Mouse (Mus musculus): ENCODE data around the gene Arrdc5.
"Not testable (repeated sequence)": the region's sequence is repeated elsewhere in the genome, so short reads cannot be mapped to it uniquely, and the experiment has no call there.

Gene Arrdc5

DNA sequence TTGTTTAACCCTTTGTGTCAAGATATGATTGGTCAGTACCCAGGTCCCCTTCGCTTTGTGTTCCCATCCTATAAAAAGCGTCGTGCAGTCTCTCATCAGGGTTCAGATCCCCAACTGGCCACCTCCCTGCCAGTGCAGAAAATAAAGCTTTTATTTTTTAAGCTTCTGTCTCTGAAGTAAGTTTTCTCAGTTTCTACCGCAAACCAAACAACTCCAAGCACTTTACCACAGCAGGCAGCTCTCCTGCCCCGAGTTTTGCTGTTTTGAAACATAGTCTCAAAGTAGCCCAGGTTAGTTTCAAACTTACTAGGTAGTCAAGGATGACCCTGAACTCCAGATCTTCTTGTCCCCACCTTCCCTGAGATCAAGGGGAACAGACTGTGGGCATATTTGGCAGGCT lies 21.7 kb downstream of the Arrdc5 start:
- DNase-seq (ENCODE audit: low read depth in 1 of 2, low spot score in 2 of 2) = no peak

DNA sequence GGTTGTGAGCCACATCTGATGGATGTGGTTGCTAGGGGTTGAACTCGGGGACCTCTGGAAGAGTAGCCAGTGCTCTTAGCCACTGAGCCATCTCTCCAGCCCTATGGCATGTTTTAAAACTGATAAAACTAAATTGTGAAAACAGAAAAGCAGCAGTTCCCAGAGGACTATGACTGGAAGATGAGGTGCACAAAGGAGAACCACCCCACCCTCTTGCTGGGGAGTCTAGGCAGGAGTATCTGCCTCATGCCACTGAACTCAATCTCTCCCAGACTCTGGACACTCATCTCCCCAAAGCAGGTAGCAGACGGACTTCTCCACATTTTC lies 22.6 kb downstream of the Arrdc5 start:
- DNase-seq (ENCODE audit: low read depth in 1 of 2, low spot score in 2 of 2) = no peak

DNA sequence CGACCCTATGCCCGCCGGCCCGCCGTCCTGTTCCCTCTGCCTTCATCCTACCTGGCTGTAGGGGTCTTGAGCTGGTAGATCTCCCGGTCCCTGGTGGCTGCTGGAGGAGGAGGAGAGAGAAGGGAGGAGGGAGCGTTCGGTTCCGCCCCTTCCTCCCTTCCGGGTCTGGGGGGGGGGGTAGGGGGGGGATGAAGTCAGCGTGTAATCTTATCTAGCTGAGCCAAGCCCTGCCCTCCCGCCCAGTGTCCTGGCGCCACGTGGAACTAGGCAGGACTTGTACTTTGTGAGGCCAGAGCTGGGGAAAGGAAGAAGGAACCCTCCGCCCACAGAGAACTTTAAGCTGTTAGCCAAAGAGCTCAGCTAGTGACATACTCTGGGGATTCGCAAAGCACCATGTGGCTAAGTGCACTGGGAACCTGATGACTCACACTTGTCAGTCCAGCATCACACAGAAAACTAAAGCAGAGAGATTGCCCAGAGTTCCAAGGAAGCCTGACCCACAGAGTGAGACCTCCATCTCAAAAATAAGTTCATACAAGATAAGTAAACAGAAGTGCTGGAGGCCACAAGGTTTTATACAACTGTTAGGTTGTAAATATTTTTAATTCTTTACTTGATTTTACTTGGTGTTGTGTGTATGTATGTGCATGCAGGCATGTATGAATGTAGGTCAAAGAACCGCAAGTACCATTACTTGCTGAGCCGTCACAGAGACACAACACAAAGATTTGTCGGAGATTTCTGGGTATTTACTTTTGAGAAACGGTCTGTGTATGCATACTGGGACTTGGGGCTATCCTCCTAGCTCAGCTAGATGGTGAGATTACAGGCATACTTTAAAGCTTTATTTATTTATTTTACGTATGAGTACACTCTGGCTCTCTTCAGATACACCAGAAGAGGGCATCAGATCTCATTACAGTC lies 23.2 kb downstream of the Arrdc5 start, which contains the start of gene Ticam1:
Ticam1 (minus strand) TSS at position 144 of the 924 bp plus-strand sequence.
- DNase-seq (ENCODE audit: low read depth in 1 of 2, low spot score in 2 of 2) = peak; percentile 83 to 84

DNA sequence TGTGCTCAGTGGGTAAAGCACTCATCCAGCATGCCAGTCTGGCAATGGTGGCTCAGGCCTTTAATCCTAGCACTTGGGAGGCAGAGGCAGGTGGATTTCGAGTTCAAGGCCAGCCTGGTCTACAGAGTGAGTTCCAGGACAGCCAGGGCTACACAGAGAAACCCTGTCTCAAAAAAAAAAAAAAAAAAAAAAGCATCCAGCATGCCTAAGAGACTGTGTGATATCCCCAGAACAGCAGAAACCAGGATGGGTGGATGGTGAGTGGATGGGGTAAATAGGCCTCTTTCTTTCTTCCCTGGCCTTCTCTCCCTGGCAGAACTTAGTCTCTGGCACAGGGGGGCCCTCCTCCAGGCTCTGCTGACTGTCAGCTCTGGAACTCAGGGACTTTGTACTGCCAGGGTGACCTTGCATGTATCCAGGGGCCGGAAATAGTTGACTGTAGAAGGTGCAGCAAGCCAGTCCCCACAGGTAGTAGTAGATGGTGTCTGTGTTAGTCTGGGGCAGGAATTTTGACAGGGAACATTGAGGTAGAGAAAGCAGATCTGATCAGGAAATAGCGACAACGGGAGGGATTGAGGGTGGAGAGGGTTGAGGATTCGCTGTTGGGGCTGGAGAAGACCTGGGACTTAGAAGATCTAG lies 24.1 kb downstream of the Arrdc5 start:
- no peak for DNase-seq (ENCODE audit: low read depth in 1 of 2, low spot score in 2 of 2)

DNA sequence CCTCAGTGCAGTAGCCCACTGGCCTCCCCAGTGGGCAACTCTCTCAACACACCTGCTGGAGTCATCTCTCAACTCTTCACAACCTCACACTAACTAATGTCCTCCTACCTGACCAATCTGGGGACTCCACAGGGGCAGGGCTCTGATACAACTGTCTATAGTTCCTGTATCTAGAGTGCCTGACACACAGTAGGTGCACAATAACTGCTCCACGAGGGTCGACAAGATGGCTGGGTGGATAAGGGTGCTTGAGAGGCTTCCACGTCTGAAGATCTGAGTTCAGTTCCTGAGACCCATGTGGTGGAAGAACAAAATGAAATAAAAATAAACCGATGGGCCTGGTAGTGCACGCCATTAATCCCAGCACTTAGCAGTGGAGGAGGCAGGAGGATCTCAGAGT lies 26.1 kb downstream of the Arrdc5 start:
- DNase-seq (ENCODE audit: low read depth in 1 of 2, low spot score in 2 of 2) = no peak

DNA sequence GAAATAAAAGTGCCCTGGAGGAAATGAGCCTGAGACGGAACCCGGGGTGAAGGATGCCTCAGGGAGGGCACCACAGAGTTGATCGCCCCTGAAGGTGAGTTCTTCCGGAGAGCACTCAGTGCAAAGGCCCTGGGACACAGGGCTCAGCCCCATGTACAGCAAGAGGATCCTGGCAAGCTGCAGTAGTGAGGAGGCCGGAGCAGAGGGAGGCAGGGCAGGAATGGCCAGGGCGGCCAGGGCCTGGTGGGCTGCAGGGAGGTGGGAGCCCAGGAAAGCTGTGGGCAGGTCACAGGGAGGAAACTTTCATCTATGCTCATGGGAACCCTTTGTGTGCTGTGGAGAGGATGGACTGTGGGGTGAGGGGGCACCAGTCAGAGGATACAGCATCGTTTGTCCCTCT lies 26.6 kb downstream of the Arrdc5 start:
- no peak for DNase-seq (ENCODE audit: low read depth in 1 of 2, low spot score in 2 of 2)

DNA sequence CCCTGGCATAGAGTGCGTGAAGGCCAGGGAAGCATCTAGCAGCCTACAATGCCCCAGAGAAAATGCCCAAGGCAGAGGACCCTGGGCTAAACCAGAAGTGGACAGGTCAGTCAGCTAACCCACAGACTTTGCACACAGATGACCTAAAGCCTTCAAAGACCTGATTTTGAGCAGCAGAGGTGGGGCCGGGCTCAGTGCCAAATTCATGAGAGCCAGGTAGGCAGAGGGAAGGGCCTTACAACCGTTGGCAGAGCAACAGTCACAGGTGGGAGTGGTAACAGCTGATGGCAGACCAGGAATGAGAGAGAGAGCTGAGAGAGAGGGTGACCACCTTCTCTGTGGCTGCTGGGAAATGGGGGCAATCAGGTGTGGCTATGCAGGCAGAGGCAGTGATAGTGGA lies 27.4 kb downstream of the Arrdc5 start:
- no peak for DNase-seq (ENCODE audit: low read depth in 1 of 2, low spot score in 2 of 2)

DNA sequence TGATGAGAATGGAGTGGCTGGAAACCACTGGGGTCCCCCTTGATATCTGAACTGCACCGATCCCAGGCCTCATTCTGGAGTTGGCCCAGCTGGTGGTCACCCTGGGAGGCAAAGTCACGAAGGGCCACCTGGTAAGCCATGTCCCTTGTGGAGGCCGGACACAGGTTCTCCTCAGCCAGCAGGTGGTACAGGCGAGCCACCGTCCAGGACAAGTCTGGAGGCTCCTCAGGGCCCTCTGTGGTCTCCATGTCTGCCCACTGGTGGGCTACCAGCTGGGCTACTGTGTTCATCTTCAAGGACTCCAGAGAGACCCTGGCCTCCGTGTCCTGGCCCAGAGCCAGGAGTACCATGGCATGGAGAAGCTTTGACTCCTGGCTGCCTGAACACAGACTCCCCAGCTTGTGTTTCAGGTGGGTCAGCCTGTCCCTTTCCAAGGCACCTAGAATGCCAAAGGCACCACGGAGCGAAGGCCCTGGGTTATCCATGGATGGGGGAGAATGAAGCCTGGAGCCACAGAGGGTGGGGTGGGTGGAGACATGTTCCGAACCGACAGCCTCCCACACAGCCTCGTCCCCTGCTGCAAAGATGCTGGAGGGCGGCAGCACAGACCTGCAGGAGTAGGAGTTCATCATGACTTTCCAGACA lies 28.4 kb downstream of the Arrdc5 start:
- no peak for DNase-seq (ENCODE audit: low read depth in 1 of 2, low spot score in 2 of 2)

DNA sequence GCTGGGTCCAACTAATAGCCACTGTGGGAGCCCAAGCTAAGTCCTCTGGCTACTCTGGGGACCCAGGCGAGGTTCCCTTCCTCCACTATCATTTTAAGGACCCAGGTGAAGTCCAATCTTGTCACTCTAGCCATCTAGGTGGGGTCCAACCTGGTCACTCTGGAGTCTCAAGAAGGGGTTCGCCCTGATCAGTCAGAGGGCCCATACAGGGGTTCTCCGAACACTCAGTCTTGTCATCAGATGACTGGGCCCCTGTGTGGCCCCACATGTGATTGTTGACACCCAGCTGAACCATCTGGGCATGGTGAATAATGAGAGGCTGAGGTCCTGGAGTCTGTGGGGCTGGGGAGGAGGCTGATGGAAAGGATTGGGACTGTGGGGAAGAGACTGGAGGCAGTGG lies 30.3 kb downstream of the Arrdc5 start:
- no peak for DNase-seq (ENCODE audit: low read depth in 1 of 2, low spot score in 2 of 2)

DNA sequence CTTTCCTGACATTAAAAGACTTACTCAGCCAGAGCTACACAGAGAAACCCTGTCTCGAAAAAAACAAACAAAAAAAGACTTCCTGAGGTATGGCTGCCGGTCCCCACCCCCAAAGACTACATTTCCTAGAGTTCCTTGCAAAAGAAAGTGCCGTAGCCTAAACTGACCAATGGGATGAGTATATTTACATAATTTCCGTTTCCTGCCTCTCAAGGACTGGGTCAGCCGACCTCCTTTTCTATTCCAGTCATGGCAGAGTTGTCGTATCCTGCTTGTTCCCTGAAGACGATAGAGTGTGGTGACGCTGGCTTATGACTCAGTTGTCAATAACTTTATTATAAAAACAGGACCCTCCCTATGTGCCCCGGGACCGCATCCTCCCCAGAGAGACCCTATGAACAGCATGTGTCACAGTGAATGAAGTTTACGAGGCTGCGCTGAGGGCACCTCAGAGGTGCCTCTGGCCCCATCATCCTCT lies 30.9 kb downstream of the Arrdc5 start:
- no peak for DNase-seq (ENCODE audit: low read depth in 1 of 2, low spot score in 2 of 2)

DNA sequence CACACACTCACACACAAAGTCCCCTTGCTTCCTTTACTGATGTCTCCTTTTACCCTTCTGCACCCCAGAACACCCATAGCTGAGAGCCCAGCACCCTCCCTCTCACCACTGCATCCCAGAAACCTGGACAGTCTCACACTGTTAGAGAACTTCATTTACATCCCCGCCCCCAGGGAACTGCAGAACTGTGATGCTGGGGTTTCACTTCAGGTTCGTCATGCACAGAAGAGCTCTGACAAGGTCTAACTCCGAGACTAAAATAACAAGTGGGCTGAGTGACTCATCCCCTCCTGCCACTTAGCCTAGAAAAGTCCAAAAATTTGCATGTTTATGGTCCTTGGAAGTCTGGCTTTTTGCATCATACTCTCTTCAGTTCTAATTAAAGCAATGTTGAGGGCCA lies 33.8 kb downstream of the Arrdc5 start:
- peak in 1 of 2 experiments; percentile 61 for DNase-seq (ENCODE audit: low read depth in 1 of 2, low spot score in 2 of 2)

DNA sequence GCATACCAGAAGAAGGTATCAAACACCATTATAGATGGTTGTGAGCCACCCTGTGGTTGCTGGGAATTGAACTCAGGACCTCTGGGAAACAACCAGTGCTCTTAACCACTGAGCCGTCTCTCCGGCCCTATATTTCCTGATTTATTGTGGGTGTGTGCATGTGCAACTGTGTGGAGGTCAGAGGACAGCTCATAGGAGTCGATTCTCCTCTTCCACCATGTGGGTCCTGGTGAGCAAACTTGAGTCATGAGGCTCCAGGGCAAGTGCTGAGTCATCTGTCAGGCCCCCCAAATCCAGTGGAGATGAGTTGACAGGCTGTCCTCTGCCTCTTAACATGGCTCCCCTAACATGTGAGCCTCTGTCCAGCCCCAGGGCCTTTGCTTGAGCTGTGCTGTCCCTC lies 34.2 kb downstream of the Arrdc5 start:
- no peak for DNase-seq (ENCODE audit: low read depth in 1 of 2, low spot score in 2 of 2)

DNA sequence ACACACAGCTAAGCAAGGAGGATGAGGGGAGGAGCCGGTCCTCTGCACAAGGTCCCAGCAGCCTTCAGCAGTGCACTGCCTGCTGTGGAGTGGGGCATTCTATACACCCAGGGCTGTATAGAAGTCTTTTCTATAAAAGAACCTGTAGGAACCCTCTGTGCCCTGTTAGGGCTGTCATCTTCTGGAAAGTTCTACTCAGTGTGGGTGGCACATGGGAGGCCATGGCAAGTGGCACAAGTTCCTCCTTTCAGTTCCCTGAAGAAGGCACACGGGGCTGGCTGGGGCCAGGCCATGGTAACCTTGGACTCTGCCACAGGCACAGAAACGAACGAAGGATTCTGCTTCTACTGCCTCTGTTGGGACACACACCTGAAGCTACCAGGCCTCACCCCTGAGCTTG lies 35.1 kb downstream of the Arrdc5 start:
- peak in 1 of 2 experiments; percentile 55 for DNase-seq (ENCODE audit: low read depth in 1 of 2, low spot score in 2 of 2)

DNA sequence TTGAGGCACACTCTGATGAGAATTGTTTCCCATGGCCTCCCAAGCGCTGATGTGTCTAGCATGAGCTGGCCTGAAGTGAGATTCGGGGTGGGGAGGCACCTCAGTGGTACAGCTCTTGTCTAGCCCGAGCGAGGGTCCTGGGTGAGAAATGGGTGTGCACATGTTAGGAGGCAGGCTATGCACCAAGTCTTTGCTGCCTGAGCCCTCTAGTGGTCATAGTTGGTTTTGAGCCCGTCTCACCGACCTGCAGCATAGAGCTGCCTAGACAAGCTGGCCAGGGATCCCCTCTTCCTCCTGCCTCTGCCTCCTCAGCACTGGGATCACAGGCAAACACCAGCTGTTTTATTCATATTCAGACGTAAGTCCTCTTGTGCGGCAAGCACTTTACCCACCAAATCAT lies 36.1 kb downstream of the Arrdc5 start:
- peak in 1 of 2 experiments; percentile 68 for DNase-seq (ENCODE audit: low read depth in 1 of 2, low spot score in 2 of 2)

DNA sequence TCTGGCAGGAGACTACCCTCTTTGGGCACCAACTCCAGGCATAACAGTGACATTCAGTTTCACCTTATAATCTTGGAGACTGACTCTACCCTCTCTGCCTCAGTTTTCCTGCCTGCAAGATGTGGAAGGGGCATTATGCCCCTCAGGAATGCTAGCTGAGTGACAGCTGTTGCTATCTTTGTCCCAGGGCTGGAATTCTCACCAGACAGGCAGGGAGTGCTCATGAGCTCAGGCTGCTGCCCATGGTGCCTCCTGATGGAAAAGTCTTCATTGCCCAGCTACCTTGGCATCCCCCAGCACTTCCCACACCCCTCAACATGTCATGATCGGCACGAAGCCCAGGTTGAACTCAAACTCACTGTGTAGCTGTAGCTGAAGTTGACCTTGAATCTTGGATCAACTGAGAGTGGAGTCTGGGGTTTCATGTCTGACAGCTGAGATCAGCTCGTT lies 37.4 kb downstream of the Arrdc5 start:
- no peak for DNase-seq (ENCODE audit: low read depth in 1 of 2, low spot score in 2 of 2)

DNA sequence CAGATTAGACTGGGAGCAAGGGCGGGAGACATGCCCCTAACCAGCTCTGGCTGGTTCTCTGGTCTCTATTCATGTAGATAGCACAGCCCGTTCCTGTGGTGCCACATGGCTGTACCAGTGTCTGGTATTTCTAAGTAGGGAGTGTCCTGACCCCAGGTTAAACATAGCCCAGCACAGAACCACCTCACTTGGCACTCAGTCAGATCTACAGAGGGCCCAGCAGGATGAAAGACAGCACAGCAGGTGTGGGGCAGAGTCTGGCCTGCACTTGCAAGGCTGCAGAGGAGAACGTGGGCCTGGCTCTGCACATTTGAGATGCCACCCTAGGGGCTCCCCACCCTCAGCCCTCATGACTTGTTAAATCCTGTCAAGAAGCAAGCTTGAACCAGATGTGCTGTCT lies 38.9 kb downstream of the Arrdc5 start:
- no peak for DNase-seq (ENCODE audit: low read depth in 1 of 2, low spot score in 2 of 2)

DNA sequence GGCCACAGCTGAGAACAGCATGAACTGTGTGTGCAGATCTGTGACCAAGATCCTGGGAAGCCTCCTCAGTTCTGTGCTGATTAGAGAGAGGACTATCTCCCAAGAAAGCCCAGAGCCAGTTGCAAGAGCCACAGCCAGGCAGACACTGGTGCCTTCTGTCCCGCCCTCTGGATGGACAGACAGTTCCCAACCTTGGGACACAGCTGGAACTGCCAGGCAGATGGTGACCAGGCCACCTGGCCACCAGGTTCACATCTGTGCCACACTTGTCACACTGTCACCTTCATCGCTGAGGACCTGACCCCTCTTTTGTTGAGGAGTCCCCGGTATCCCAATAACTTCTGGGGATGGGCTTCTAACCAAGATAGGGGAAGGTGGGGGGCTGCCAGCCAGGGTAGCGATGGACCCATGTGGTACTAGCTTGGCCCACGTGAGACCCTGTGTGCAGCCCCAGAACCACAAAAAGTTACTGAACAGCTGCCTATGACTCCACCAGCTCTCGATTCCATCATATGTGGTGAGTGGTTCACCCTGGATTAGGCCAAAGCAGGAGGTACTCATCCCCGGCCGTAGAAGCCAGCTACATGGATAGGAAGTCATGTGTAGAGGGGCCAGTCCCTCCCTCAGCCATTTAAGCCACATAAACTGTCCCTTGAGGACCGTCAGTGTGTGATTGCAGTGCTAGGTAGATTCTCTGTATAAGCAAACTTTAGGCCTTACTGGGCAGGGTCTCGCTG lies 40.6 kb downstream of the Arrdc5 start:
- no peak for DNase-seq (ENCODE audit: low read depth in 1 of 2, low spot score in 2 of 2)

DNA sequence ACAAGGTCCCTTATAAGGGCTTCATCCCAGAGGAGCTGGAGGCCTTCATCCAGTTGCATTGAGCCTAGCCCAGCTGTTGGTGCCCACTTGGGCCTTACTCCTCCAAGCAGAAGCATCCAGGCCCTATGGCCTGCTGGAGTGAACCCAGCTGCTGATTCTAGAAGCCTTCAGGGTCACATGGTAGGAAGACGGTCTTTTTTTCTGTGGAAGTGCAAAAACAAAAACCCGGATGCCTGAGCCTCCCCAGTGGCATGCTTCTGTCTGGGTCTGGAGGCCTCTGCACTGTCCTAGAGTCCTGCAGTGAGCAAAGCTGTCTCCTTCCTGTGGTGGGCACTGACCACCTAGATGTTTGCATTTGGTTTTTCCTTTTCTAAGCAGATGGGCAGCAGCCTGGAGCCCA lies 41.3 kb downstream of the Arrdc5 start:
- not testable (repeated sequence) for DNase-seq (ENCODE audit: low read depth in 1 of 2, low spot score in 2 of 2)

DNA sequence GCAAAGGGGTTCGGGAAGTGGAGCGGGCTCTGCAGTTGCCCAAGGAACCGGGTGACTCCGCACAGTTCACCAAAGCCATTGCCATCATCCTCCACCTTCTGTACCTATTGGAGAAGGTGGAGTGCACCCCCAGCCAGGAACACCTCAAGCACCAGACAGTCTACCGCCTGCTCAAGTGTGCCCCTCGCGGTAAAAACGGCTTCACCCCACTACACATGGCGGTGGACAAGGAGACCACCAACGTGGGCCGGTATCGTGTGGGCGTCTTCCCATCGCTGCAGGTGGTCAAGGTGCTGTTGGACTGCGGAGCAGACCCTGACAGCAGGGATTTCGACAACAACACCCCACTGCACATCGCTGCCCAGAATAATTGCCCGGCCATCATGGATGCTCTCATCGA lies 41.8 kb downstream of the Arrdc5 start:
- not testable (repeated sequence) for DNase-seq (ENCODE audit: low read depth in 1 of 2, low spot score in 2 of 2)

DNA sequence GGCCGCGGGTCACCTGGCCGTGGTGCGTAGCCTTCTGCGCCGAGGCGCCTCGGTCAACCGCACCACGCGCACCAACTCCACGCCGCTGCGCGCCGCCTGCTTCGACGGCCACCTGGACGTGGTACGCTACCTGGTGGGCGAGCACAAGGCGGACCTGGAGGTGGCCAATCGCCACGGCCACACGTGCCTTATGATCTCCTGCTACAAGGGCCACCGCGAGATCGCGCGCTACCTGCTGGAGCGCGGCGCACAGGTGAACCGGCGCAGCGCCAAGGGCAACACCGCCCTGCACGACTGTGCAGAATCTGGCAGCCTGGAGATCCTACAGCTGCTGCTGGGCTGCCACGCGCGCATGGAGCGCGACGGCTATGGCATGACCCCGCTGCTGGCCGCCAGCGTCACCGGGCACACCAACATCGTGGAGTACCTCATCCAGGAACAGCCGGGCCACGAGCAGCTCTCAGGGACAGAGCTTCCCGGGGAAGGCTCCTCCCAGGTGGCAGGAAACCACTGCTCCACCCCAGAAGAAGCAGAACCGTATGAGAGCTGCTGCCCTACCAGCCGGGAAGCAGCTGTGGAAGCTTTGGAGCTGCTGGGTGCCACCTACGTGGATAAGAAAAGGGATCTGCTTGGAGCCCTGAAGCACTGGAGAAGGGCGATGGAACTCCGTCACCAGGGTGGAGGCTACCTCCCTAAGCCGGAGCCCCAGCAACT lies 42.7 kb downstream of the Arrdc5 start:
- DNase-seq (ENCODE audit: low read depth in 1 of 2, low spot score in 2 of 2) = no peak

All from monocyte, adult 2 months (primary cell).